Mouse (Mus musculus) liver, embryonic 14.5 days (tissue): ENCODE measurements at regions not wholly inside any gene's neighbourhood (a gene's known extent, or its start where the extent isn't known, plus 50 kb on each side); places are given as distances from the start of the nearest gene placed in this dataset.
"Not testable (repeated sequence)": the region's sequence is repeated elsewhere in the genome, so short reads cannot be mapped to it uniquely, and the experiment has no call there.

Experiments
- CTCF ChIP-seq: IDR thresholded peaks from 2 replicates; pipeline ENCODE4 v1.5.1; 2016; ENCODE audit warnings: antibody characterized with exemption, low read depth, control low read depth
- EP300 ChIP-seq: IDR thresholded peaks from 2 replicates; pipeline ENCODE4 v1.6.1; 2016; ENCODE audit warnings: antibody characterized with exemption, low read depth

DNA sequence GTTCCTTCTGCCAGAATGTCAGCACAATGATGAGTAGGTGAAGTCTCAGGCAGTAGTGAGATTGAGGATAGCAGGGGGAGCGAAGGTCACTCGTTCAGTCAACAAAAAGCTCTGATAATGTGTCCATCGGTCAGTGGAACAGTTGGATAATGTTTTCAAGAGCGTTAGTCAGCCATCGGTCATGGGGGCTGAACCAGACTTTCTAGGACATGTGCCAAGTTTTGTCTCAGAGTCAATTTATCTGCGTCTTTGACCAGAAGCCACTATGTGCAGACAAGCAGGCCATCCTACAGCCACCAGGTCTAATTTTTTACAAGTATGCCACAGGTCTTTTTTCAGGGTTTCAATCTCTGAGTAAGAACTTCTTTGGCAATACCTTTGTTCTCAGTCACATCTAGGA, 181.8 kb downstream of the Hpcal1 start:
- not testable (repeated sequence) for TF ChIP-seq CTCF, EP300
